Mouse (Mus musculus): ENCODE data around the gene Zdhhc3.

DNA sequence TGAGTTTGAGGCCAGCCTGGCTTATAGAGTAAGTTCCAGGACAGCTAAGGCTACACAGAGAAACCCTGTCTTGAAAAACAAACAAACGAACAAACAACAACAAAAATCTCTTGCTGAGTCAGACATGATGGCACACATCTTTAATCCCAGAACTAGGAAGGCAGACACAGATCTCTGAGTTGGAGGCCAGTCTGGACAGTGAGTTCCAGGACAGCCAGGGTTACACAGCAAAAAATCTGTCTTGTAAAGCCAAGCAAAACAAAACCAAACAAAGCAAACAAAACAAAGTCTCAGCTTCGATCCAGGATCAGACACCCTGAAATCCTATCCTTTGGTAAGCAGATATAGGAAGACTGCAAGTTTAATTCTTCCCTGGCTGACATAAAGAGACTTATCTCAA is 48.8 kb upstream of the Zdhhc3 start:
- TF ChIP-seq CTCF (IDR thresholded peaks at IDR 0.05; ENCODE audit: borderline replicate concordance, control insufficient read depth, extremely low read depth, insufficient read depth, low read length, poor library complexity) (no peak), POLR2A (IDR thresholded peaks at IDR 0.05; ENCODE audit: control insufficient read depth, extremely low read depth, insufficient read depth, low read length, poor library complexity) (no peak)
